Mouse (Mus musculus) bone marrow, adult 2 months (tissue): ENCODE measurements around the gene Fgfr2.

Experiments used
- CTCF ChIP-seq: fragments of 200-500 bp; IDR thresholded peaks from 2 replicates; pipeline ENCODE4 v1.5.1; 2011; ENCODE audit warnings: low read length, control low read depth; ENCODE audit not compliant: control insufficient read depth, insufficient read depth
- POLR2A ChIP-seq: fragments of 200-500 bp; IDR thresholded peaks from 2 replicates; pipeline ENCODE4 v1.6.1; 2011; ENCODE audit warnings: low read depth, mild to moderate bottlenecking, control low read depth, low read length, borderline replicate concordance; ENCODE audit not compliant: control insufficient read depth

DNA sequence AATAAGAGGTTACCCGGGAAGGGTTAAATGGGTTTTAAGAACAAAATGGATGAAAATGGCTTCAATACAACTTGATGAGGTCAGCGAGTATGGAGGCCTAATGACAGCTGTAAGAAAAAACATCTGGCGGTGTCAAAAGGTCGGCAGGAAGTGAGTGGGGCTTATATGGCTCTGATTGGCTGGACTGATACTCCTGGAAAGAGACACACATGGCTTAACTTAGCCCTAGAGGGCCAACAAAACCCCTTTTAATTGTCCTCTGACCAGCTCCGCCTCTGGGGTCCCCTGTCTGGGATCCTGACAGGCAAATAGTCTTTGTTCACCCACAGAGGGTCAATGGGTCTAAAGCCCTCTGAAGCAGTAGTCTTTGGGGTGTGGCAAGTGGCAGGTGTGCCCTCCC lies 85.9 kb downstream of the Fgfr2 start:
- TF ChIP-seq POLR2A (no peak), CTCF (no peak)
